Mouse (Mus musculus) CH12.LX (cell line): Measurements from ENCODE around the gene Nf1. TPM values are rescaled to one million over a fixed set of nuclear protein-coding genes. Genes with fewer than 3 reads are reported as not detected.
A peak's percentile ranks its signal among the peaks of the same experiment; 100 is the strongest.

Experiments
- DNase-seq: peaks from one replicate; pipeline ENCODE4 v3.0.0-alpha.2; 2013; ENCODE audit errors: extremely low read depth
- H3K27ac ChIP-seq: 2 replicates; pipeline ENCODE4 v1.5.1; 2012; ENCODE audit warnings: low read depth, mild to moderate bottlenecking, control low read depth, moderate library complexity; ENCODE audit not compliant: insufficient read depth
- H3K27me3 ChIP-seq: replicated peaks from 2 replicates; pipeline ENCODE3; 2012; ENCODE audit warnings: inconsistent platforms
- H3K36me3 ChIP-seq, 2 experiments: replicated peaks in 1 of 2; 2 replicates each; pipeline versions ENCODE3 to v1.6.1; 2012; ENCODE audit warnings: inconsistent platforms in 1 of 2, low read length in 1 of 2, mild to moderate bottlenecking in 1 of 2, mixed read lengths in 1 of 2, moderate library complexity in 1 of 2; ENCODE audit not compliant: control insufficient read depth in 1 of 2, insufficient read depth in 1 of 2
- H3K4me1 ChIP-seq, 2 experiments: 2 replicates each; pipeline ENCODE4 v1.6.1; 2012; ENCODE audit warnings: inconsistent platforms in 1 of 2, moderate library complexity in 1 of 2; ENCODE audit not compliant: insufficient read depth in 2 of 2, control insufficient read depth in 1 of 2
- H3K4me2 ChIP-seq: 2 replicates; pipeline ENCODE4 v1.6.1; 2012; ENCODE audit warnings: low read depth, mild to moderate bottlenecking, control low read depth; ENCODE audit not compliant: poor library complexity, insufficient read depth, severe bottlenecking
- H3K4me3 ChIP-seq, 3 experiments: fragments of 150-350 bp in 1 of 3; sonication (generic) in 1 of 3; replicated peaks in 1 of 3; 2 replicates each; pipeline versions ENCODE3 to v1.5.1; 2011 to 2012; ENCODE audit warnings: low read depth in 2 of 3, low read length in 2 of 3, mild to moderate bottlenecking in 2 of 3, moderate library complexity in 2 of 3, control low read depth in 1 of 3, improper control_type of control experiment in 1 of 3, inconsistent platforms in 1 of 3, mixed read lengths in 1 of 3; ENCODE audit not compliant: poor library complexity in 1 of 3
- H3K79me2 ChIP-seq: replicated peaks from 2 replicates; pipeline ENCODE4 v1.6.1; 2012; ENCODE audit warnings: mild to moderate bottlenecking, moderate library complexity; ENCODE audit not compliant: control insufficient read depth, poor library complexity, insufficient read depth, severe bottlenecking; ENCODE audit errors: extremely low read depth
- H3K9ac ChIP-seq: 2 replicates; pipeline ENCODE4 v1.6.1; 2012; ENCODE audit warnings: low read depth, mild to moderate bottlenecking, control low read depth, moderate library complexity; ENCODE audit not compliant: insufficient read depth
- H3K9me3 ChIP-seq: replicated peaks from 2 replicates; pipeline ENCODE3; 2012; ENCODE audit warnings: low read length, inconsistent platforms, mixed read lengths
- BHLHE40 ChIP-seq: IDR thresholded peaks from 2 replicates; pipeline ENCODE4 v1.6.1; 2011; ENCODE audit warnings: mild to moderate bottlenecking, low read depth, low read length, improper control_type of control experiment
- CHD1 ChIP-seq: IDR thresholded peaks from 2 replicates; pipeline ENCODE4 v1.6.1; 2012; ENCODE audit warnings: low read depth, low read length, improper control_type of control experiment, inconsistent platforms
- CTCF ChIP-seq, 2 experiments: IDR thresholded peaks in 1 of 2; conservative IDR thresholded peaks in 1 of 2; 2 replicates each; pipeline ENCODE4 v1.5.1; 2011 to 2012; ENCODE audit warnings: low read depth in 2 of 2, low read length in 2 of 2, improper control_type of control experiment in 1 of 2, inconsistent platforms in 1 of 2, mild to moderate bottlenecking in 1 of 2, moderate library complexity in 1 of 2
- E2F4 ChIP-seq: IDR thresholded peaks from 2 replicates; pipeline ENCODE4 v1.6.1; 2011; ENCODE audit warnings: low read depth, low read length, improper control_type of control experiment; ENCODE audit not compliant: insufficient replicate concordance
- ELF1 ChIP-seq: IDR thresholded peaks from 2 replicates; pipeline ENCODE4 v1.6.1; 2014; ENCODE audit warnings: low read depth, mild to moderate bottlenecking, inconsistent platforms, low read length, improper control_type of control experiment
- EP300 ChIP-seq: IDR thresholded peaks from 2 replicates; pipeline ENCODE4 v1.6.1; 2011; ENCODE audit warnings: low read length, improper control_type of control experiment
- ETS1 ChIP-seq: conservative IDR thresholded peaks from 2 replicates; pipeline ENCODE4 v1.6.1; 2012; ENCODE audit warnings: low read depth, mild to moderate bottlenecking, inconsistent platforms, low read length, improper control_type of control experiment, moderate library complexity
- HCFC1 ChIP-seq: IDR thresholded peaks from 2 replicates; pipeline ENCODE4 v1.6.1; 2012; ENCODE audit warnings: low read depth, mild to moderate bottlenecking, inconsistent platforms, low read length, improper control_type of control experiment
- IRF4 ChIP-seq: IDR thresholded peaks from 2 replicates; pipeline ENCODE4 v1.6.1; 2014; ENCODE audit warnings: low read depth, mild to moderate bottlenecking, inconsistent platforms, low read length, improper control_type of control experiment
- JUN ChIP-seq: IDR thresholded peaks from 2 replicates; pipeline ENCODE4 v1.6.1; 2011; ENCODE audit warnings: low read depth, mild to moderate bottlenecking, low read length, improper control_type of control experiment, moderate library complexity; ENCODE audit not compliant: insufficient read depth
- JUND ChIP-seq: conservative IDR thresholded peaks from 2 replicates; pipeline ENCODE4 v1.6.1; 2011; ENCODE audit warnings: low read depth, low read length, improper control_type of control experiment
- KAT2A ChIP-seq: IDR thresholded peaks from 2 replicates; pipeline ENCODE4 v1.6.1; 2012; ENCODE audit warnings: low read length, improper control_type of control experiment, inconsistent platforms; ENCODE audit not compliant: insufficient replicate concordance
- MAZ ChIP-seq: IDR thresholded peaks from 2 replicates; pipeline ENCODE4 v1.6.1; 2012; ENCODE audit warnings: low read depth, mild to moderate bottlenecking, inconsistent platforms, low read length, improper control_type of control experiment, moderate library complexity
- MEF2A ChIP-seq: IDR thresholded peaks from 2 replicates; pipeline ENCODE4 v1.6.1; 2014; ENCODE audit warnings: low read depth, mild to moderate bottlenecking, inconsistent platforms, low read length, improper control_type of control experiment, borderline replicate concordance
- MXI1 ChIP-seq: IDR thresholded peaks from 2 replicates; pipeline ENCODE4 v1.6.1; 2011; ENCODE audit warnings: mild to moderate bottlenecking, low read depth, low read length, improper control_type of control experiment
- MYC ChIP-seq: IDR thresholded peaks from 2 replicates; pipeline ENCODE4 v1.6.1; 2011; ENCODE audit warnings: low read depth, mild to moderate bottlenecking, improper control_type of control experiment, low read length
- NELFE ChIP-seq: IDR thresholded peaks from 2 replicates; pipeline ENCODE4 v1.6.1; 2011; ENCODE audit warnings: low read depth, low read length, improper control_type of control experiment
- PAX5 ChIP-seq: IDR thresholded peaks from 2 replicates; pipeline ENCODE4 v1.6.1; 2012; ENCODE audit warnings: low read length, inconsistent platforms, mixed read lengths
- RAD21 ChIP-seq: IDR thresholded peaks from 2 replicates; pipeline ENCODE4 v1.6.1; 2011; ENCODE audit warnings: low read depth, mild to moderate bottlenecking, low read length, improper control_type of control experiment, moderate library complexity
- RCOR1 ChIP-seq: conservative IDR thresholded peaks from 2 replicates; pipeline ENCODE4 v1.6.1; 2012; ENCODE audit warnings: low read depth, mild to moderate bottlenecking, inconsistent platforms, low read length, improper control_type of control experiment
- SIN3A ChIP-seq: IDR thresholded peaks from 2 replicates; pipeline ENCODE4 v1.6.1; 2012; ENCODE audit warnings: low read length, improper control_type of control experiment, inconsistent platforms
- TBP ChIP-seq: conservative IDR thresholded peaks from 2 replicates; pipeline ENCODE4 v1.6.1; 2011; ENCODE audit warnings: low read depth, low read length, improper control_type of control experiment
- TCF12 ChIP-seq: IDR thresholded peaks from 2 replicates; pipeline ENCODE4 v1.6.1; 2014; ENCODE audit warnings: low read depth, mild to moderate bottlenecking, inconsistent platforms, low read length, improper control_type of control experiment
- UBTF ChIP-seq: IDR thresholded peaks from 2 replicates; pipeline ENCODE4 v1.6.1; 2012; ENCODE audit warnings: low read depth, mild to moderate bottlenecking, inconsistent platforms, low read length, improper control_type of control experiment, moderate library complexity
- USF2 ChIP-seq: conservative IDR thresholded peaks from 2 replicates; pipeline ENCODE4 v1.6.1; 2011; ENCODE audit warnings: low read depth, low read length, improper control_type of control experiment
- ZKSCAN1 ChIP-seq: IDR thresholded peaks from 2 replicates; pipeline ENCODE4 v1.6.1; 2012; ENCODE audit warnings: low read depth, inconsistent platforms, low read length, improper control_type of control experiment, borderline replicate concordance
- dilution Hi-C: fragments of 300-500 bp; cut with MboI; formaldehyde crosslinking; loops from 2 replicates; pipeline ENCODE4 v1.14.3; 2020; ENCODE audit warnings: low sequenced_read_pairs; ENCODE audit not compliant: extremely low pct_unique_long_range_greater_than_20kb, extremely low pct_ligation_motif_present
- in situ Hi-C: fragments of 300-500 bp; cut with MboI; formaldehyde crosslinking; loops from 3 replicates; pipeline ENCODE4 v1.14.3; 2019; ENCODE audit warnings: low sequenced_read_pairs, low pct_ligation_motif_present, low pct_unique_long_range_greater_than_20kb, mixed read lengths
- polyA plus RNA-seq: library from polyadenylated mRNA; unstranded; fragments of >175 nt; gene quantifications from 2 replicates; pipeline ENCODE4 v1.2.1, GENCODE M21; 2012; ENCODE audit warnings: low read depth; ENCODE audit not compliant: insufficient read length
- total RNA-seq, 2 experiments: library from RNA; depleted of rRNA; stranded (reverse); fragments of 300-350 nt in 1 of 2; fragments of >200 nt in 1 of 2; gene quantifications; 2 replicates each; pipeline ENCODE4 v1.2.3; 2012 to 2014

Nf1 gene
- total and polyA plus RNA-seq, 3 experiments = 7.3 to 19.5 (median 12.4) TPM

DNA sequence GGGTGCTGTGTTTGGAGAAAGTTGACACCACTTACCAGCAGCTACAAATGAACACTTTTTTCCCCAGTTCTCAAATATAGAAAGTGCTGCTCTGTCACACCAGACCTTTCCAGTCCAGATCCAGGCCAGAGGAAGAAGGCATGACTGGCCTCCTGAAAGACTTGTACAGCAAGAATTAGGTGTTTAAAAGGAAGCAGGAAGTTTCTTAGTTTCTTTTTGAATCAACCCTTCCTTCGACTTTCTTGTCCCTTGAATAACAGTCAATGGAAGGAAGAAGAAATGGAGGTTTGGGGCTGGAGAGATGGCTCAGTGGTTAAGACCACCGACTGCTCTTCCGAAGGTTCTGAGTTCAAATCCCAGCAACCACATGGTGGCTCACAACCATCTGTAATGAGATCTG, 46.5 kb upstream of the Nf1 start:
- Histone ChIP-seq H3K36me3 (no peaks in the 10 kb centered on the region), H3K27me3 (no peaks in the 10 kb centered on the region), H3K9ac (no peak overlapping the region), H3K79me2 (no peaks in the 10 kb centered on the region), H3K9me3 (peaks cover 2% of the 10 kb centered on the region), H3K4me2 (no peak overlapping the region), H3K4me3 (no peak overlapping the region), H3K4me1 (peaks cover 12 to 38% of the 10 kb centered on the region in 2 experiments; a peak in 3 of 4 replicates), H3K27ac (no peak overlapping the region)
- dilution Hi-C loops (no loop called here), in situ Hi-C loops (loop anchor here (5.0 kb wide), 3 partner anchors 36 to 331 kb away; no protein-coding TSS in a partner anchor)
- DNase-seq = no peak
- TF ChIP-seq CTCF (conservative IDR thresholded peaks at IDR 0.05 in 1 of 2, IDR thresholded peaks at IDR 0.05 in 1 of 2; ENCODE audit: low read depth in 2 of 2, low read length in 2 of 2) (no peak), ETS1 (no peak), MYC (no peak), EP300 (peak; percentile 64), BHLHE40 (no peak), IRF4 (peak; percentile 57), ZKSCAN1 (no peak), MXI1 (no peak), PAX5 (no peak), CHD1 (no peak), MAZ (no peak), HCFC1 (no peak), UBTF (no peak), JUN (peak; percentile 24; the same call in 1 of the 2 replicates), MEF2A (no peak), TCF12 (no peak), RAD21 (no peak), KAT2A (no peak), SIN3A (no peak), ELF1 (no peak), JUND (peak; percentile 67), NELFE (no peak), TBP (no peak), E2F4 (no peak)

GRCm38 (mm10) chr11:79293971-79294370, 45.5 kb upstream of the Nf1 start:
- no peak for DNase-seq
- no peak for TF ChIP-seq ELF1
- TF ChIP-seq RAD21 = no peak
- TF ChIP-seq MEF2A = no peak
- TF ChIP-seq RCOR1 = no peak
- no peak for TF ChIP-seq TCF12
- no peak for TF ChIP-seq BHLHE40
- no peak for TF ChIP-seq JUN
- no peak for TF ChIP-seq KAT2A
- no peak for TF ChIP-seq PAX5
- no peak for TF ChIP-seq USF2
- TF ChIP-seq, all 38 proteins: peak for 0
- Histone ChIP-seq H3K9me3 (peaks cover 2% of the 10 kb centered on the region), H3K36me3 (no peaks in the 10 kb centered on the region), H3K4me1 (peaks cover 12 to 35% of the 10 kb centered on the region in 2 experiments; a peak in 3 of 4 replicates), H3K79me2 (no peaks in the 10 kb centered on the region), H3K27me3 (no peaks in the 10 kb centered on the region), H3K4me2 (no peak overlapping the region), H3K27ac (no peak overlapping the region), H3K9ac (no peak overlapping the region), H3K4me3 (no peak overlapping the region)
- dilution Hi-C loops = no loop called here
- in situ Hi-C loops = loop anchor here (5.0 kb wide), 3 partner anchors 37 to 332 kb away; no protein-coding TSS in a partner anchor
